Mouse (Mus musculus) heart, embryonic 11.5 days (tissue): ENCODE results near the gene Olfr220. TPM values are rescaled to one million over a fixed set of nuclear protein-coding genes. Genes with fewer than 3 reads are reported as not detected.

Experiments
- ATAC-seq: fragments of 200-750 bp; cut with Nextera tagmentation; replicated peaks from 2 replicates; pipeline ENCODE4 v1.8.0; 2017; ENCODE audit warnings: moderate library complexity; ENCODE audit not compliant: insufficient number of reproducible peaks, low FRiP score, low TSS enrichment
- H3K27ac ChIP-seq: fragments of 300-500 bp; sonication (generic); 2 replicates; pipeline ENCODE4 v1.5.1; 2014; ENCODE audit warnings: mild to moderate bottlenecking, low read depth, low read length
- H3K27me3 ChIP-seq: fragments of 300-500 bp; sonication (generic); 2 replicates; pipeline ENCODE4 v1.6.1; 2014; ENCODE audit warnings: mild to moderate bottlenecking, low read length, mixed read lengths; ENCODE audit not compliant: control insufficient read depth, insufficient read depth
- H3K36me3 ChIP-seq: fragments of 300-500 bp; sonication (generic); 2 replicates; pipeline ENCODE4 v1.6.1; 2014; ENCODE audit warnings: mild to moderate bottlenecking, low read length, moderate library complexity, mixed read lengths; ENCODE audit not compliant: control insufficient read depth, insufficient read depth
- H3K4me1 ChIP-seq: fragments of 300-500 bp; sonication (generic); 2 replicates; pipeline ENCODE4 v1.6.1; 2014; ENCODE audit warnings: low read length; ENCODE audit not compliant: control insufficient read depth, insufficient read depth
- H3K4me2 ChIP-seq: fragments of 300-500 bp; sonication (generic); 2 replicates; pipeline ENCODE4 v1.6.1; 2014; ENCODE audit warnings: mild to moderate bottlenecking, moderate library complexity
- H3K4me3 ChIP-seq: fragments of 300-500 bp; sonication (generic); 2 replicates; pipeline ENCODE4 v1.5.1; 2014; ENCODE audit warnings: low read depth, low read length
- H3K9ac ChIP-seq: fragments of 300-500 bp; sonication (generic); 2 replicates; pipeline ENCODE4 v1.6.1; 2014; ENCODE audit warnings: mild to moderate bottlenecking, low read depth, low read length, moderate library complexity
- H3K9me3 ChIP-seq: fragments of 300-500 bp; sonication (generic); replicated peaks from 2 replicates; pipeline ENCODE4 v1.6.1; 2016; ENCODE audit warnings: low read length; ENCODE audit not compliant: control insufficient read depth
- WGBS: fragments of 180-500 bp; shearing (Covaris S2); extraction: QIAGEN DNeasy Blood & Tissue Kit; methylation state at CpG from one replicate; pipeline ENCODE4 v1.1.7; 2014; ENCODE audit not compliant: insufficient replicate concordance; 5-methylcytosine and 5-hydroxymethylcytosine counted together
- polyA plus RNA-seq: library from polyadenylated mRNA; unstranded; fragments of >200 nt; fragmentation: Nextera tagmentation; extraction: Ambion mirVana; gene quantifications from 2 replicates; pipeline ENCODE4 v1.2.1, GENCODE M21; 2014

Olfr220 gene
- polyA plus RNA-seq, 1 experiment from 2014 or later: not detected

DNA sequence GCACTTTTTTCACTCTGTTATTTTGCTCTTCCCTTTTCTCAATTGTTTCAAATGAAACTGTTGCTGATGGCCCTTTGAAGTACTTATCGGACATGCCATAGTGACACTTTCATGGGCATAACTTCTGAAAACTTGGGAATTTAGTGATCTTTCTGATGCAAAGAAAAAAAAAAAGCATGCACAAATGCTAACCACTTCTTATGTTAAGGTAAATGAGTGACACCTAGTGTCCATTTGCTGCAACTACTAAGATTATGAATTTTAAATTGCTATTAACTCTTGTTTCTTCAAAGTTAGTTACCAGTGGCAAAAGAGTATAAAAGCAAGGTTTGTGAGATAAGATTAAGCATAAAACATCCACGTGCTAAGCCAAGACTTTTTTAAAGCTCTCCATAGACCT is 24.4 kb downstream of the Olfr220 start:
- no peaks in the 10 kb centered on the region for H3K9me3 ChIP-seq
- no peak for ATAC-seq
- 27% methylated on average over 2 of the region's 2 CpGs for WGBS

DNA sequence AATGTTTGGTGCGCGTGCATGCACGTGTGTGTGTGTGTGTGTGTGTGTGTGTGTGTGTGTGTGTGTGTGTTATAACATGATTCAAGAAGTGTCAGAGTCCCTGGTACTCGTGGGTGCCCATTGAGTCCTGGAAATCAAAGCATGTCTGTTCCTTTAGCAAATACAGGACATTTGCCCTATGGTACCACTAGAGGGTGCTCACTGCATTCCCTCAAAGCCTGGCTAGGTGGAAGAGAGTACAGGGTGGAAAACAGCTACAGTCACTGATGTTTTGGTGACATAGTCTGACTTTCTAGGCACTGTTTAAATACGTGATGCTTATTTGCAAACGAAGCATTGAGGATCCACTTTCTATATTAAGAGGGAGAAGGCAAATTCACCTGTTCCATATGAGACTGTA is 27.9 kb downstream of the Olfr220 start:
- ATAC-seq: 0 out of 2 replicates have a peak, but pooled peaks have one; percentile 40
- H3K27ac ChIP-seq: no peak overlapping the region

More for the DNA sequence above, 24.4 kb downstream of the Olfr220 start:
- no peak overlapping the region for H3K27ac ChIP-seq
- no peak overlapping the region for H3K4me3 ChIP-seq
- no peaks in the 10 kb centered on the region for H3K36me3 ChIP-seq
- H3K9ac ChIP-seq: no peak overlapping the region
- no peaks in the 10 kb centered on the region for H3K27me3 ChIP-seq
- no peaks in the 10 kb centered on the region for H3K4me1 ChIP-seq
- no peak overlapping the region for H3K4me2 ChIP-seq

DNA sequence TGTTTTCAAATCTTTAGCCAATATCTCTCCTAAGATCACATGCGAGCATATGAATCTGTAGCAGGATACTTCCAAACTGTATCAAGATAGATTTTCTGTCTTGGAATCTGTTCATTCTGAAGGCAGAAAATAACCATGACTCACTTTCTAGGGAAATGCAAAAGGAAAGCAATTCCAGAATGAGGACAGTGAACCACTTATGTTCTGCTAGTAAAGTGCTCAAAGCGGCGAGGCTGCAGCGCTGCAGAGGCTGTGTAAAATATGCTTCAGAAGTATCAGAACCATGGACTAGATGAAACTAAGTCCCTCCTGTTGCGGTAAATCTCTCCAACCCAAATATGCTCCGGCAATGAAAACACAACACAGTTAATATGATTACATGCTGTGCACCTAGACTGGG is 40.7 kb downstream of the Olfr220 start:
- H3K27me3 ChIP-seq: no peaks in the 10 kb centered on the region
- H3K4me3 ChIP-seq: no peak overlapping the region
- no peaks in the 10 kb centered on the region for H3K4me1 ChIP-seq
- no peak overlapping the region for H3K4me2 ChIP-seq
- H3K36me3 ChIP-seq: no peaks in the 10 kb centered on the region
- WGBS: 91% methylated on average over 6 of the region's 6 CpGs
- no peak overlapping the region for H3K27ac ChIP-seq
- H3K9me3 ChIP-seq: no peaks in the 10 kb centered on the region
- no peak overlapping the region for H3K9ac ChIP-seq
- no peak for ATAC-seq

More for the DNA sequence above, 27.9 kb downstream of the Olfr220 start:
- Histone ChIP-seq H3K36me3 (no peaks in the 10 kb centered on the region), H3K4me1 (no peaks in the 10 kb centered on the region), H3K4me3 (no peak overlapping the region), H3K27me3 (no peaks in the 10 kb centered on the region), H3K9me3 (no peaks in the 10 kb centered on the region), H3K4me2 (no peak overlapping the region), H3K9ac (no peak overlapping the region)
- 10% methylated on average over 6 of the region's 6 CpGs for WGBS

DNA sequence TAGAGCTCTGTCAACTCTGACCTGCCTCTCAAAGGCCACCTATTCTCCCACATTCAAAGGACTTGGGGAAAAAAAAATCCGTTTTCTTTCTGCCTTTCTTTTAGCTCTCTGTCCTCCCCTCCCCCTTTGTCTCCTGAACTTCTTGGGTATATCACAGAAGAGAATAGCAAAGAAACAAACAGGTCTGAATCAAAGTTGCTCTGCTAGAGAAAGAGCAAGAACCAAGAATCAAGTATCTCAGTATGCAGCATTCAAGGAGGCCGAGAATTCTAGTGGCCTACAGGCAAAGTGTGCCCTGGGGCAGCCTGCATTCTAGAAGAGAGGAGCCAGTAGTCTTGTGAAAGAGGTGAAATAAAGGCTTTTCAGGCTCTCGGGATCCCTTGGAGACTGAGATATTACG is 58.2 kb downstream of the Olfr220 start:
- Histone ChIP-seq H3K27me3 (peaks cover 14% of the 10 kb centered on the region), H3K36me3 (no peaks in the 10 kb centered on the region), H3K9ac (no peak overlapping the region), H3K4me1 (peaks cover 6% of the 10 kb centered on the region), H3K4me3 (no peak overlapping the region), H3K27ac (no peak overlapping the region), H3K9me3 (no peaks in the 10 kb centered on the region), H3K4me2 (no peak overlapping the region)
- WGBS: 61% methylated on average over 4 of the region's 4 CpGs
- ATAC-seq: no peak

Other genes starting within 250 kb of the Olfr220 start
- 0.18 TPM in 1 of 2 replicates, not detected in the other for gene Olfr419, start 190.0 kb upstream of the Olfr220 start, polyA plus RNA-seq
- not detected in 2 replicates for gene Mptx1, start 111.6 kb upstream of the Olfr220 start, polyA plus RNA-seq
- gene Olfr417, start 77.0 kb upstream of the Olfr220 start, polyA plus RNA-seq: not detected in 2 replicates
- gene Olfr248, start 51.0 kb upstream of the Olfr220 start, polyA plus RNA-seq: not detected in 2 replicates
- not detected in 2 replicates for gene Olfr414, start 18.0 kb upstream of the Olfr220 start, polyA plus RNA-seq
- gene Fmn2, start 59.7 kb downstream of the Olfr220 start, polyA plus RNA-seq: 0.41 and 1.1 TPM in 2 replicates